Mouse (Mus musculus): ENCODE measurements at regions not wholly inside any gene's neighbourhood (a gene's known extent, or its start where the extent isn't known, plus 50 kb on each side); places are given as distances from the start of the nearest gene placed in this dataset.

GRCm38 (mm10) chr5:77499949-77500460 lies 92.2 kb upstream of the Igfbp7 start:
- no peak for DNase-seq (ENCODE audit: extremely low spot score in 1 of 2, low spot score in 1 of 2)

GRCm38 (mm10) chr5:77494601-77495000 lies 86.8 kb upstream of the Igfbp7 start:
- DNase-seq (ENCODE audit: extremely low spot score in 1 of 2, low spot score in 1 of 2) = no peak

GRCm38 (mm10) chr5:77488969-77489368 lies 81.1 kb upstream of the Igfbp7 start:
- no peak for DNase-seq (ENCODE audit: extremely low spot score in 1 of 2, low spot score in 1 of 2)

- no peak for DNase-seq (ENCODE audit: extremely low spot score in 1 of 2, low spot score in 1 of 2)
Observed at GRCm38 (mm10) chr5:77487837-77488827, 80.3 kb upstream of the Igfbp7 start.

DNA sequence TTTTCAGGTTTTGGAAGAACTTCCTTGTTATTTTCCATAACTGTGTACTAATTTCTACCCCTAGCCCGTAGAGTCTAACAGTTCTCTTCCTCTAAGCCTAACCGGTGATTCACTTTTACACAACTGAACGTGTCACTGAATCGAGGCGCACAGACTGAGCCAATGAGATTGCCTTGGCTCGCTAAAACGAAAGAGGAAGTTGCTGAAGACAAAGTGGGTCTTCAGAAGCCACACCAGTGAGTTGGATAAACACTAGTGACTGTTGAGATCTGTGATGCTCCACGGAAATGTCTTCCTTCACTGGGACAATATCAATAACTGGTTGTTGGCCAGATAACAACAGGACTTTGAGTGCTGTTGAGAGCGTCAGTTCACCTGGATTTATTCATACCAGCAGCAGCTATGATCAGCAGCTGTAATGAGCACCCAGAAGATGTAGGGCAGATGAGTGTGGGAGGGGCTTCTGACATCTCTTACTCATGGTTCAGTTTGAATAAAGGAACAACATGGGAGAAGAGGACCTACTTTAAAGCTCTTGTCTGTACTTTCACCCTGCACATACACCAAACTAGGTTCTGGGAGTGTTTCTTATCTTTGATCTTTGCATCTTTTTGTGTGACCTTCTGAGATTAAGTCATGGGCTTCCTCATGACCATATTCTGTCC lies 75.3 kb upstream of the Igfbp7 start:
- DNase-seq (ENCODE audit: extremely low spot score in 1 of 2, low spot score in 1 of 2) = no peak

- DNase-seq (ENCODE audit: extremely low spot score in 1 of 2, low spot score in 1 of 2) = no peak
Observed at GRCm38 (mm10) chr5:77481811-77482210, 74.0 kb upstream of the Igfbp7 start.

DNA sequence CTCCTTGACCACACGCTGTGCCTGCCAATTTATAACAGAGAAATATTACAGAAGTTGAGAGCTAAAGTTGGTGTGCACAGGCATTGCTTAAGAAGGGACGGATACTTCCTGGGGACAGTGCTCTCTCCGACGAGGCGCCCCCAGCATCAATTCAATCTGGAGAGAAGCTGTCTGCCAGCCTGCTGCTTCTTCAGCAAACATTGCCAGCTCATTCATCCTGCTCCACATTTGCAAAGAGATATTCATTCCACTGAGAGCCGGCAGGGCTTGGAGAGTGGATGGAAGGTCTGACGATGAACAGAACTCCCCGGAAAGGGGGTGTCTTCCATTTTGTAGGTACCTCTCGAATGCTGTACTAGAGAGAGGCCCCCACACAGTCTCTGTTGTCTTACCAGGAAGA lies 70.0 kb upstream of the Igfbp7 start:
- DNase-seq (ENCODE audit: extremely low spot score in 1 of 2, low spot score in 1 of 2) = no peak

DNA sequence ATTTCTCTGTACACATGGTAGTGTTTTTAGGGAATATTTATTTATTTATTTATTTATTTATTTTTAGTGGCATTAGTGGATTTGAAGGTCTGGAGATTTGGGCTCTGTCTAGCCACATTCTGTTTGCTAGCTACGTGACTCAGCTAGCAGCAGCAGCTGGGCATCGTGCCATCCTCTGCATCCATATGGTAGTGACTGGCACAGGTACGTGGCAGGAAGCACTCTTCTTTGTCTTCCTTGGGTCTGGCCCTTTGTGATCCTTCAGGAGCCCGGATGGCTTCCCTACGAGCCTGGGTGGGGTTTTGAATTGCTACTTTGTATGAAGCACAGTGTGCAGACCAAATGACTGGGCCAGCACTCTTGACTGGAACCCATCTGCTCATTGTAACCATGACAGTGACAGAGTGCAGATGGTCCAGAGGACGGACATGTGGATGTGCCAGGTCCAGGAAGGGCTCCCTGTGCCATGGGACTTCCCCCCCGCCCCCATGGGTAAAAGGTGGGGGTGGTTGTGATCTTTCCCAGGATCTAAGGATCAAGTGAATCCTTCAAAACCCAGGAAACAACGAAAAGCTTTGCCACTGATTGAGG lies 66.2 kb upstream of the Igfbp7 start:
- DNase-seq (ENCODE audit: extremely low spot score in 1 of 2, low spot score in 1 of 2) = no peak

- no peak for DNase-seq (ENCODE audit: extremely low spot score in 1 of 2, low spot score in 1 of 2)
Observed at GRCm38 (mm10) chr5:77469236-77469766, 61.5 kb upstream of the Igfbp7 start.

DNA sequence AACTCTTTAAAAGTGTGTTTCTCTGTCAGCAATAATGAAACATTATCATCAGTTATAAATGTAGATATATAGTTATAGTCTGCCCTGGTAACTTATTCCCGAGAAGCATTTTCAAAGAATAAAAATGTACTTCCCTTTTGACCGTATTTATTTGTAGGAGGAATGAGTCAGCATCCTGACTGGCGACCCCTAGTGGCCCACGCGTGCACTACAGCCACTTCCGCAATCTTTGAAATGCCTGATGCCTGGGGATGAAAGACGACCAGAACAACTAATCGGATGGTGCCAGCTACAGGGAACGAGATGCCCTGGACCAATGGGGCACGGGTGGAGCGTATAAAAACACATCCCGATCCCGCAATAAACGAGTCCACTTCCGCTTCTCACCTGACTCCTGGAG lies 60.6 kb upstream of the Igfbp7 start:
- peak in 1 of 2 experiments; percentile 70 for DNase-seq (ENCODE audit: extremely low spot score in 1 of 2, low spot score in 1 of 2)

DNA sequence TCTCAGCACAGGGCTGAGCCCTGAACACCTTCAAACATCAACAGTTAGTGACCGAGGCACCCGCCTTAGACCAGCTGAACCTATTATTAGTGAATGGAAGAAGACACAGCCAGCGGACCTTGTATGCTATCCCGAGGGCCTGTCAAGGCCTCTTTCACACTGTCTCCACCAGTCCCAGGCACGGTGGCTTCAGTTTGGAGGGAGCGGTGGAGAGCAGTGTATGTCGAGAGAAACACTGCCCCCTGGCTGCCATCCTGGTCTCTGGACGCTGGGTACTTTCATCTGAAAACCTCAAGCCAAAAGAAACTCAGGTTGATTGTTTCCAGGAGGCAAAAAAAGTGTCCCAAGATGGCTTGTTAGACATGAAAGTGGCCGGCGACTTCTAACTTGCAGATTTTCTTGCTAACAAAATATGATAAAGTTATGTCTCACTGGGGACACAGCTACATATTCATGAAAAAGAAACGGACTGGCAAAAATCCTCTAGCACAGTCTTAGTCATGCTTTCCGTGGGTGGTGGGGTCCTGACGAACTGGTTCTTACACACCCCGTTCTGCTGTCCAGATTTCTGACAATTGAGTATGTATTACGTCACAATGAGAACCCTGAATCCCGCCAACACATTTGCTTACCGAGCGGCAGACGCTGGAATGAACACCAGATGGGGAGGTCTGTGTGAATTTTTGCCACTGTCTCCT lies 57.2 kb upstream of the Igfbp7 start:
- DNase-seq (ENCODE audit: extremely low spot score in 1 of 2, low spot score in 1 of 2) = peak in 1 of 2 experiments; percentile 82

DNA sequence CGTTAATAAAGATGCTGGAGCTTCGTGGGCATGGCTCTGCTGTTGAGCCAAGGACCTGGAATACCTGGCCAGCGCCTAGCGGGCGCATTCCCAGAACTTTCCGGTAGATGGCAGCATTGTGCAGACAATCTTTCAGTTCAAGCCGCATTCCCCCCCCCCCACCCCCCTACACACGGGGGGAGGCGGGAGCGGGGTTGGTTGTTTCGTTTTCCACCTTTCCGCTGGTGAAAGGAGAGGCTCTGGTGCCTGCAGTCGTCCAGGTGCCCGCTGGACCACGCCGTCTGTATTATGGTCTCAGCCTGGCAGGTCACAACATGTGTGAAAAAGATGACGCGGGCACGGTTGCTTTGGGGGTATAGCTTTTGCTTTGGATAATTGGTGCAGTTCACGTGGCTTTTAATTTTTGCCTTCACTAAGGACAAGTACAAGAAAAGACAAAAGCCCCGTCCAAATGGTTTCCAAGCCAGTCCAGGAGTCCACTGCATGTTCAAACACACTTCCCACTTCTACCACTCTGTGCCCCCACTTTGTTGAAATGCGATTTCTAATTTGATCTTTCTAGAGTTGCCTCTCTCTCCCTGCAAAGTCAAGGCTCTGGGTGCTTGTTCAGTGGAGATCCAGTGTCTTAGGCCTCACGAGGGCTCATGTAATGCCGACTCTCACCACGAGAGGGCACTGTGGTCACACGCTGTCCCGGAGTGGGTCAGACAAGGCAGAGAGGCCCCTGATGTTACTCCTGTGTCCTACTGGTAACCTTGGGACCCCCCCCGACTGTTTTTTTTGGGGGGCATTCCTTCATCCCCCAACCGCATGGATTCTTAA lies 52.3 kb upstream of the Igfbp7 start:
- peak; percentile 99 to 100 for DNase-seq (ENCODE audit: extremely low spot score in 1 of 2, low spot score in 1 of 2)

Measured in layer of hippocampus, postnatal 25 days (tissue).